Mouse (Mus musculus) kidney, postnatal 0 days (tissue): ENCODE measurements at regions not wholly inside any gene's neighbourhood (a gene's known extent, or its start where the extent isn't known, plus 50 kb on each side); places are given as distances from the start of the nearest gene placed in this dataset.

Experiments used
- ATAC-seq: fragments of 200-750 bp; cut with Nextera tagmentation; replicated peaks from 2 replicates; pipeline ENCODE4 v1.8.0; 2017; ENCODE audit warnings: low read depth, moderate number of reproducible peaks, moderate TSS enrichment, moderate library complexity; ENCODE audit not compliant: low FRiP score
- DNase-seq: peaks from one replicate; pipeline ENCODE4 v3.0.0-alpha.2; 2016; ENCODE audit warnings: low spot score
- H3K27ac ChIP-seq: fragments of 300-500 bp; sonication (generic); 2 replicates; pipeline ENCODE4 v1.5.1; 2014; ENCODE audit warnings: mild to moderate bottlenecking
- H3K27me3 ChIP-seq: fragments of 300-500 bp; sonication (generic); 2 replicates; pipeline ENCODE4 v1.6.1; 2014; ENCODE audit warnings: low read length, mixed read lengths; ENCODE audit not compliant: insufficient read depth
- H3K36me3 ChIP-seq: fragments of 300-500 bp; sonication (generic); 2 replicates; pipeline ENCODE4 v1.6.1; 2014; ENCODE audit warnings: low read length, mixed read lengths; ENCODE audit not compliant: insufficient read depth
- H3K4me1 ChIP-seq: fragments of 300-500 bp; sonication (generic); replicated peaks from 2 replicates; pipeline ENCODE4 v1.6.1; 2014; ENCODE audit warnings: antibody characterized with exemption, low read length, mixed read lengths; ENCODE audit not compliant: insufficient read depth
- H3K4me2 ChIP-seq: fragments of 300-500 bp; sonication (generic); 2 replicates; pipeline ENCODE4 v1.6.1; 2014; ENCODE audit warnings: mild to moderate bottlenecking, low read length, moderate library complexity, mixed read lengths
- H3K4me3 ChIP-seq: fragments of 300-500 bp; sonication (generic); replicated peaks from 2 replicates; pipeline ENCODE4 v1.5.1; 2014; ENCODE audit warnings: low read depth, low read length
- H3K9ac ChIP-seq: fragments of 300-500 bp; sonication (generic); 2 replicates; pipeline ENCODE4 v1.6.1; 2014; ENCODE audit warnings: low read depth, low read length
- H3K9me3 ChIP-seq: fragments of 300-500 bp; sonication (generic); replicated peaks from 2 replicates; pipeline ENCODE4 v1.6.1; 2016; ENCODE audit warnings: low read length, inconsistent platforms, mixed read lengths
- CTCF ChIP-seq: IDR thresholded peaks from 2 replicates; pipeline ENCODE4 v1.5.1; 2016; ENCODE audit warnings: antibody characterized with exemption, low read depth, mild to moderate bottlenecking, moderate library complexity
- WGBS: fragments of 180-500 bp; shearing (Covaris S2); extraction: QIAGEN DNeasy Blood & Tissue Kit; methylation state at CpG from one replicate; pipeline ENCODE4 v1.1.7; 2014; 5-methylcytosine and 5-hydroxymethylcytosine counted together

DNA sequence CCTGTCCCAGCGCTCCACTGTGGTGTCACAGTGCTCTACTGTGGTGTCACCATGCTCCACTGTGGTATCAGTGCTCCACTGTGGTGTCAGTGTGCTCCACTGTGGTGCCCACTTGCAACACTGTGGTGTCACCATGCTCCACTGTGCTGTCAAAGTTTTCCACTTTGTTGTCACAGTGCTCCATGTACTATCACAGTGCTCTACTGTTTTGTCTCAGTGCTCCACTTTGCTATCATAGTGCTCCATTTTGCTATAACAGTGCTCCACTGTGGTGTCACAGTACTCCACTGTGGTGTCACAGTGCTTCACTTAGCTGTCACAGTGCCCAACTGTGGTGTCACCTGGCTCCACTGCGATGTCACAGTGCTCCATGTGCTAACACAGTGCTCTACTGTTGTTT is 72.0 kb upstream of the Trpm1 start:
- ATAC-seq (no peak), DNase-seq (no peak)
- H3K9ac ChIP-seq, result no peak overlapping the region

DNA sequence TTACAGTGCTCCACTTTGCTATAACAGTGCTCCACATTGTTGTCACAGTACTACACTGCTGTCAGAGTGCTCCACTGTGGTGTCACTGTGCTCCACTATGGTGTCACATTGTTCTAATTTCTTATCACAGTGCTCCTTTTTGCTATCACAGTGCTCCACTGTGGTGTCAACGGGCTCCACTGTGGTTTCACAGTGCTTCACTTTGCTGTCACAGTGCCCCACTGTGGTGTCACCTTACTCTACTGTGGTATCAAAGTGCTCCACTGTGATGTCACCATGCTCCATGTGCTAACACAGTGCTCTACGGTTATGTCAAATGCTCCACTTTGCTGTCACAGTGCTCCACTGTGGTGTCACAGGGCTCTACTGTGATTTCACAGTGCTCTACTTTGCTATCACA is 72.6 kb upstream of the Trpm1 start:
- Histone ChIP-seq H3K27ac (no peak overlapping the region), H3K4me2 (no peak overlapping the region), H3K9me3 (no peaks in the 10 kb centered on the region), H3K9ac (no peak overlapping the region), H3K4me3 (no peak overlapping the region), H3K27me3 (no peaks in the 10 kb centered on the region), H3K4me1 (no peaks in the 10 kb centered on the region), H3K36me3 (no peaks in the 10 kb centered on the region)
- TF ChIP-seq CTCF, result no peak
- ATAC-seq, result no peak
- DNase-seq, result no peak
- 85% methylated on average over 2 of the region's 2 CpGs for WGBS

More for the DNA sequence above, 72.0 kb upstream of the Trpm1 start:
- Histone ChIP-seq H3K27me3 (no peaks in the 10 kb centered on the region), H3K4me3 (no peak overlapping the region), H3K36me3 (no peaks in the 10 kb centered on the region), H3K27ac (no peak overlapping the region), H3K9me3 (no peaks in the 10 kb centered on the region), H3K4me2 (no peak overlapping the region), H3K4me1 (no peaks in the 10 kb centered on the region)
- 74% methylated on average over 2 of the region's 2 CpGs for WGBS
- TF ChIP-seq CTCF, result no peak

DNA sequence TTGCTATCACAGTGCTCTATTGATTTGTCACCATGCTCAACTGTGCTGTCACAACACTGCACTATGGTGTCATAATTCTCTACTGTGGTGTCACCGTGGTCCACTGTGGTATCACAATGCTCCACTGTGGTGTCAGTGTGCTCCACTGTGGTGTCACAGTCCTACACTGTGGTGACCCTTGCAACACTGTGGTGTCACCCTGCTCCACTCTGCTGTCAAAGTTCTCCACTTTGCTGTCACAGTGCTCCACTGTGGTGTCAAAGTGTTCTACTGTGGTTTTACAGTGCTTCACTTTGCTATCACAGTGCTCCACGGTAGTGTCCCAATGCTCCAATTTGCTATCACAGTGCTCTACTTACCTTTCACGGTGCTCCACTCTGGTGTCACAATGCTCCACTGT is 74.3 kb upstream of the Trpm1 start:
- H3K4me1 ChIP-seq, result no peaks in the 10 kb centered on the region
- DNase-seq, result no peak
- H3K9me3 ChIP-seq, result no peaks in the 10 kb centered on the region
- WGBS, result 91% methylated on average over 3 of the region's 3 CpGs
- no peak overlapping the region for H3K27ac ChIP-seq
- no peak overlapping the region for H3K4me2 ChIP-seq
- no peak for TF ChIP-seq CTCF
- H3K9ac ChIP-seq, result no peak overlapping the region
- H3K4me3 ChIP-seq, result no peak overlapping the region
- H3K27me3 ChIP-seq, result no peaks in the 10 kb centered on the region
- H3K36me3 ChIP-seq, result no peaks in the 10 kb centered on the region
- no peak for ATAC-seq

DNA sequence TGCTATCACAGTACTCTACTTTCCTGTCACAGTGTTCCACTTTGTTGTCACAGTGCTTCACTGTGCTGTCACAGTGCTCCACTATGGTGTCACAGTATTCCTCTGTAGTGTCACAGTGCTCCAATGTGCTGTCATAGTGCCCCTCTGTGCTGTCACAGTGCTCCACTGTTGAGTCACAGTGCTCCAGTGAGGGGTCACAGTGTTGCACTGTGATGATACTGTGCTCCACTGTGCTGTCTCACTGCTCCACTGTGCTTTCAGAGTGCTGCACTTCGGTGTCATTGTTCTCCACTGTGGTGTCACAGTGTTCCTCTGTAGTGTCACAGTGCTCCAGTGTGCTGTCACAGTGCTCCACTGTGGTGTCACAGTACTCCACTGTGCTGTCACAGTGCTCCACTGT is 75.0 kb upstream of the Trpm1 start:
- H3K9ac ChIP-seq, result no peak overlapping the region
- TF ChIP-seq CTCF, result no peak
- no peak overlapping the region for H3K27ac ChIP-seq
- H3K9me3 ChIP-seq, result no peaks in the 10 kb centered on the region
- WGBS, result 71% methylated on average over 1 of the region's 1 CpGs
- no peak overlapping the region for H3K4me3 ChIP-seq
- ATAC-seq (no peak), DNase-seq (no peak)
- no peak overlapping the region for H3K4me2 ChIP-seq
- no peaks in the 10 kb centered on the region for H3K4me1 ChIP-seq
- H3K27me3 ChIP-seq, result no peaks in the 10 kb centered on the region
- H3K36me3 ChIP-seq, result no peaks in the 10 kb centered on the region

DNA sequence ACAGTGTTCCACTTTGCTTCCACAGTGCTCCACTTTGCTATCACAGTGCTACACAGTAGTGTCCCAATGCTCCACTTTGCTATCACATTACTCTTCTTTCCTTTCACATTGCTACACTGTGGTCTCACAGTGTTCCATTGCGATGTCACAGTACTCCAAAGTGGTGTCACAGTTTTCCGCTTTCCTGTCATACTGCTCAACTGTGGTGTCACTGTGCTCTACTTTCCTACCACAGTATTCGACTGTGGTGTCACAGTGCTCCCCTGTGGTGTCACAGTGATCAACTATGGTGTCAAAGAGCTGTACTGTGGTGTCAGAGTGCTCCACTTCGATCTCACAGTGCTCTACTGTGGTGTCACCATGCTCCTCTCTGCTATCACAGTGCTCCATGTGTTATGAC is 76.1 kb upstream of the Trpm1 start:
- ATAC-seq (no peak), DNase-seq (no peak)
- H3K36me3 ChIP-seq, result no peaks in the 10 kb centered on the region
- peak; percentile 44; the same call in 1 of the 2 replicates for TF ChIP-seq CTCF
- H3K4me3 ChIP-seq, result no peak overlapping the region
- H3K27ac ChIP-seq, result no peak overlapping the region
- no peak overlapping the region for H3K9ac ChIP-seq
- no peak overlapping the region for H3K4me2 ChIP-seq
- no peaks in the 10 kb centered on the region for H3K27me3 ChIP-seq
- H3K4me1 ChIP-seq, result no peaks in the 10 kb centered on the region
- WGBS, result 73% methylated on average over 4 of the region's 4 CpGs
- no peaks in the 10 kb centered on the region for H3K9me3 ChIP-seq

DNA sequence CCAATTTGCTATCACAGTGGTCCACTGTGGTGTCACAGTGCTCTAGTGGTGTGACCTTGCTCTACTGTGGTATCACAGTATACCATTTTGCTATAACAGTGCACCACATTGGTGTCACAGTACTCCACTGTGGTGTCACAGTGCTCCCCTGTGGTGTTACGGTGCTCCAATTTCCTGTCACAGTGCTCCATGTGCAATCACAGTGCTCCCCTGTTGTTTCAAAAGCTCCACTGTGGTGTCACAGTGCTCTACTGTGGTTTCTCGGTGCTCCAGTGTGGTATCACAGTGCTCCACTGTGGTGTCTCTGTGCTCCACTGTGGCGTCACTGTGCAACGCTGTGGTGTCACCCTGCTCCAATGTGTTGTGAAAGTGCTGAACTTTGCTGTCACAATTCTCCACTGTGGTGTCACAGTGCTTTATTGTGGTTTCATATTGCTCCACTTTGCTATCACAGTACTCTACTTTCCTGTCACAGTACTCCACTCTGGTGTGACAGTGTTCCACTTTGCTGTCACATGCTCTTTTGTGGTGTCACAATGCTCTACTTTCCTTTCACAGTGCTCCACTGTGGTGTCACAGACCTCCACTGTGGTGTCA is 76.8 kb upstream of the Trpm1 start:
- H3K4me3 ChIP-seq, result no peak overlapping the region
- DNase-seq, result no peak
- no peaks in the 10 kb centered on the region for H3K27me3 ChIP-seq
- no peaks in the 10 kb centered on the region for H3K36me3 ChIP-seq
- H3K4me1 ChIP-seq, result no peaks in the 10 kb centered on the region
- no peak for ATAC-seq
- H3K27ac ChIP-seq, result no peak overlapping the region
- H3K4me2 ChIP-seq, result no peak overlapping the region
- no peak overlapping the region for H3K9ac ChIP-seq
- WGBS, result 85% methylated on average over 4 of the region's 4 CpGs
- TF ChIP-seq CTCF, result no peak
- H3K9me3 ChIP-seq, result no peaks in the 10 kb centered on the region

DNA sequence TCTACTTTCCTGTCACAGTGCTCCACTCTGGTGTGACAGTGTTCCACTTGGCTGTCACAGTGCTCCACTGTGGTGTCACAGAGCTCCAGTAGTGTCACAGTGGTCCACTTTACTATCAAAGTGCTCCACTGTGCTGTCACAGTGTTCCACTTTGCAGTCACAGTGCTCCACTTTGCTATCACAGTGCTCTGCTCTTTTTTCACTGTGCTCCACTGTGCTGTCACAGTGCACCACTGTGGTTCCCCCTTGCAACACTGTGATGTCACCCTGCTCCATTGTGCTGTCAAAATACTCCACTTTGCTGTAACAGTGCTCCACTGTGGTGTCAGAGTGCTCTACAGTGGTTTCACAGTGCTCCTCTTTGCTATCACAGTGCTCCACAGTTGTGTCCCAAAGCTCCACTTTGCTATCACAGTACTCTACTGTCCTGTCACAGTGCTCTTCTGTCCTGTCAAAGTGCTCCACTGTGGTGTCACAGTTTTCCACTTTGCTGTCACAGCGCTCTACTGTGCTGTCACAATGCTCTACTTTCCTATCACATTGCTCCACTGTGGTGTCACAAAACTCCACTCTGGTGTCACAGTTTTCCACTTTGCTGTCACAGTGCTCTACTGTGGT is 77.8 kb upstream of the Trpm1 start:
- Histone ChIP-seq H3K36me3 (no peaks in the 10 kb centered on the region), H3K9ac (no peak overlapping the region), H3K4me3 (no peak overlapping the region), H3K4me1 (no peaks in the 10 kb centered on the region), H3K9me3 (no peaks in the 10 kb centered on the region), H3K4me2 (no peak overlapping the region), H3K27me3 (no peaks in the 10 kb centered on the region), H3K27ac (no peak overlapping the region)
- no peak for TF ChIP-seq CTCF
- 89% methylated on average over 1 of the region's 1 CpGs for WGBS
- ATAC-seq (no peak), DNase-seq (no peak)
